Mouse (Mus musculus) gastrocnemius, adult 18-20 months (tissue): ENCODE results near the gene Zfp978. TPM values are rescaled to one million over a fixed set of nuclear protein-coding genes. Genes with fewer than 3 reads are reported as not detected.
"Not testable (repeated sequence)": the region's sequence is repeated elsewhere in the genome, so short reads cannot be mapped to it uniquely, and the experiment has no call there.

ENCODE experiments used
- DNase-seq: peaks from one replicate; pipeline ENCODE4 v3.0.0; 2021; ENCODE audit warnings: low spot score
- total RNA-seq, 2 experiments: library from RNA; stranded (reverse); gene quantifications; 2 replicates each; pipeline ENCODE4 v1.2.3; 2021

Gene Zfp978
- total RNA-seq, 2 experiments from 2014 or later, result not detected

DNA sequence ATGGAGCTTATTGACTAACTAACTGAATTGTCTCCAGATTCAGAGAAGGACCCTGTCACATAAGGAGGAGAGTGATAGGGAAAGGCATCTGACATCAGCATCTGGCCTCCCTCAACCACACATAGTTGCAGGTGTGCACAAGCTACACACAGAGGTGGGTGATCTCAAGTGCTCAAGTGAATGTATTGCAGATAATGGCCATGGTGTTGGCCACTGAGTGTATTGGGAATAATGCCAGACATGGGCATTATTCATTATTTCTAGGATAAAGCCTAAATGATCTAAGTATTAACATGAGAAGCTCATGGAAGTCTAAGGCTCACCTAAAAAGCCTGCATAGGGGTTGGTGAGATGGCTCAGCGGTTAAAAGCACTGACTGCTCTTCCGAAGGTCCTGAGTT is 10.6 kb upstream of the Zfp978 start:
- not testable (repeated sequence) for DNase-seq

GRCm38 (mm10) chr4:147351376-147351980 is 9.6 kb upstream of the Zfp978 start:
- not testable (repeated sequence) for DNase-seq

DNA sequence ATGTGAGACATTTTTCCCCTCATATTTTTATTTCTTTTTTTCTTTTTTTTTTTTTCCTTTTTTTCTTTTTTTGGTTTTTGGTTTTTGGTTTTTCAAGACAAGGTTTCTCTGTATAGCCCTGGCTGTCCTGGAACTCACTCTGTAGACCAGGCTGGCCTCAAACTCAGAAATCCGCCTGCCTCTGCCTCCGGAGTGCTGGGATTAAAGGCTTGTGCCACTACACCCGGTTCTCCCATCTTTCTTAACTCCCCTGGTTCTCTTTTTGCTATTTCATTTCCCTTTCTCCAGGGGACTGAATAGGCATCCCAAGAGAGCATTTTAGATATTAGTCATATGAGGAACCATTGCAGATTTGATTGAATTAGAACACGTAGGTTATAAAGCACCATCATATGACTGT is 7.5 kb upstream of the Zfp978 start:
- DNase-seq, result not testable (repeated sequence)

- not testable (repeated sequence) for DNase-seq
Measured at GRCm38 (mm10) chr4:147356042-147356441, 5.1 kb upstream of the Zfp978 start.

DNA sequence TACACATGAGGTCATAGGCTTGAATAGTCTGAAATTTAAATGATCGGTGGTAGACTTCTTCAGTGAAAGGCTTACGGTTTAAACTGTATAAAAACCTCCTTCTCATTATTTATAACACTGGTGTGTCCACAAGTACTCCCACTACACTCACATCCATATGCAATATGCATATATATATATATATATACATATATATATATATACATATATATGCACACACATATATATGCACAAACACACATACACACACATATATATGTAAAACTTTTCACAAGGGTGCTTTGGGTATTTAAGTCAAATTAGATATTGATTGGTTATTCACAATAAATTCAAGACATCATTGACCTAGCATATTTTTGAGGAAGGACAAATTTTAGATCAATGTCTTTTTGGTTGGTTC is 3.9 kb upstream of the Zfp978 start:
- DNase-seq, result not testable (repeated sequence)

GRCm38 (mm10) chr4:147361872-147362271 is 769 bp downstream of the Zfp978 start:
- not testable (repeated sequence) for DNase-seq

GRCm38 (mm10) chr4:147369564-147369963 is 8.5 kb downstream of the Zfp978 start:
- not testable (repeated sequence) for DNase-seq

- not testable (repeated sequence) for DNase-seq
Measured at GRCm38 (mm10) chr4:147383199-147383598, 22.1 kb downstream of the Zfp978 start.

DNA sequence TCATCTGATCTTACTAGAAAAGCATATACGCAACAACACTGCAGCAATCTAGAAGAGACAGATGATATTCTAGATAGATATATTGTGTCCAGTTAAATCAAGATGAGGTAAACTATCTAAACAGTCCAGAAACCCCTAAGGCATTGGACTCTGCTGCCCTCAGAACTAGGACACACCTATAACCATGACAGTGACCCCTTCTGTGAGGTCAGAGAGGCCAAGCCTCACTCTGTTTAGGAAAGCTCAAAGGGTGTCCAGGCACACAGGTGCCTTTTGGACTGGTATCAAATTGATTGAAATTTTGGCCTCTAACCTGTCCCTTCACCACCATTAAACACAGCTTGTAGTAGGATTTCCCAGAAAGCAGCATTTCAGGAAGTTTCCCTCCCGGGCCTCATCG is 36.1 kb downstream of the Zfp978 start:
- DNase-seq, result not testable (repeated sequence)

- not testable (repeated sequence) for DNase-seq
Measured at GRCm38 (mm10) chr4:147397934-147398682, 37.0 kb downstream of the Zfp978 start.

DNA sequence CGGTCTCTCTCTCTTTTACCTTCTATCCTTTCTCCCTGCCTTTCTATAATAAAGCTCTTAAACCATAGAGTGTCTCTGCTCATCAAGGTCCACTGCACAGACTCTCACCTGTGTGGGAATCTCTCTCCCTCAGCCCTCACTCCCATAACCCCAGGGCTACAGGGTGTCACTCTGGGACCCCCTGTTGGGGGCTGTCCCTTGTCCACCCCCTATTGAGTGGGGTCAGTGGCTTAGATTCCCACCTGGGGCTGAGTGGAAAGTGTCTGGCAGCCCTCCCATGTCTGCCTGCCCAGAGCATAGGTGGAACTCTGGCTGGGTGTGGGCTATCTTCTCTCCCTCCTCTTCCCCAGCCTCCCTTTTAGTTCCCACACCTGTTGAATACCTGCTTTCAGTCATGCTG is 37.6 kb downstream of the Zfp978 start:
- not testable (repeated sequence) for DNase-seq

DNA sequence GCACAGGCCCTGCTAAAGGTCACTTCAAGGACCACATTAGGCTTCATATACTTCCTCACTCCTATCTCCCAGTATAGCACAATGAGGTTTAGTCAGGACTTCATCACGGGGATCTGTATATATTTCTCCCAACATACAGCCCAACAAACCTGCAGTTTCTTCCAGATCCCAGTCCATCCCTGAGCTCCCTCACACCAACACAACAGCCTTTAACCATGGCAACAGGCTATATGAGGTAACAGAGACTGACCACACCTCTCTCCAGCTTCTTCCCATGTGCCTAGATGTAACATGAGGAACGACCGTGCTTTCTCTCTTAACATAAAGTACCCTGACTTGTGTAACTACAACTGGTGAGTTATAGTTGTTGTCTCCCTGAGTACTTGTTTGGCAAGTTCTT is 38.4 kb downstream of the Zfp978 start:
- not testable (repeated sequence) for DNase-seq

DNA sequence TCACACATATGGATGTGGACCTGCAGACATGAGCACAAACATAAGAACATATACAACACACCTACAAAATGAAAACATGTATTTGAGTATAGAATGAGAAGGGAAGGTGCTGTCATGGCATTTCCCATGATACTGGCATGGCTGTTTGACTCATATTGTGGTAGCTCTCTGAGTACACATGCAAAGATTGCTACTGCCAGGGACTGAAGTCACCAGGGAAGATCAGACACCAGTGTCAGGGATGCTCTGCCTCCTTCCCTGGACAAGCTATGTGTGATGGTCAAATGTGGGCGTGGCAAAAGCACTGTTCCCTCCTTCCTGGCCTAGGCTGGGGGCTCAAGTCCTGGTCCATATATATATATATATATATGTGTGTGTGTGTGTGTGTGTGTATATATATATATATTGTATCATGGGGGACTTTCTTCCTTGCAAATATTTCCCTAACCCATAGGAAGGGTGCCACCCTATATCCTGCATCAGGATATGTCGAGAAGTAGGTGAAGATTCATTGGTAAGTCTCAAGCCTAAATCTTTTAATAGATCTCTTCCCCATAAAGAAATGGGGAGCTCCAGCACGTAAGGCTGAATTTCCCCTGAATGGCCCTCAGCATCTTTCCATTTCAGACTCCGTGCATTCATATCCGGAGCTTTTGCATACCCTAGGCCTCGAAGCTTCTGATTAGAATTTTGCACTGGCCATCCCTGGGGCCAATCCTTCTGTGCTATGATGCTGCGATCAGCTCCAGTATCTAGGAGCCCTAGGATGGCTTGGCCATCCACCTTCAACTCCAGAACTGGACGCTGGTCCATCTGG is 39.1 kb downstream of the Zfp978 start:
- DNase-seq, result not testable (repeated sequence)

DNA sequence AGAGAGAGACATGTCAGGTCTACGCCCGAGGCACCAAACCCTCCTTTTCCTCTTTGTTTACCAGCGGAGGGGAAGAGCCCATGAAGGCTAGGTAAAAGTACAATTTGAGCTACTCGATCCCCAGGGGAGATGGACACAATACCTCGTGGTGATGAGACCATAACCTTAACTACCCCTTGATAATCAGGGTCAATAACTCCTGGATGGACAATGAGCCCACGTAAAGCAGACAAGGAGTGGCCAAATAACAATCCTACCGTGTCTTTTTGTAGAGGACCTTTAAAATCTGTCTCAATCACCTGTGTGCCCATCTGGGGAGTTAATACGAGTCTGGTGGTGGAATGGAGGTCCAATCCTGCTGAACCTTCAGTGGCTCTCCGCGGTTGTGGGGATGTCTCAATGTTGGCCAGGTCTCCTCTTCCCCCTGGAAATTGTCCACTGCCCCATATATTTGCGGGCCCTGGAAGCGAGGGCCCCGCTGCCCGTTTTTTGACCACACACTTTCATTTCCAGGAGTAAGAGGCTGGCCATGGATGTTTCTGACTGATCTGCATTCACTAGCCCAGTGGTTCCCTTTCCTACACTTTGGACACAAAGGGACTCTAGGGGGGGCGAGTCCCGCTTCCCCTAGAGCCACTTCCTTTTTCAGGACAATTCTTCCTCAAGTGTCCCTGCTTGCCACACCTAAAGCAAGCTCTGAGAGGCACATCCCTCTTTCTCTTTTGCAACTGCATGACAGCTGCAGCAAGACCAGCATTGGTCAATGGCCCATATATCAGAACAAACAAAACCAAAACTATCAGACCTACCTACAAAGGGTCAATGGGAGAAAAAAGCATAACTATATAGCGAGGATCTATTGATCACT is 40.0 kb downstream of the Zfp978 start:
- not testable (repeated sequence) for DNase-seq

DNA sequence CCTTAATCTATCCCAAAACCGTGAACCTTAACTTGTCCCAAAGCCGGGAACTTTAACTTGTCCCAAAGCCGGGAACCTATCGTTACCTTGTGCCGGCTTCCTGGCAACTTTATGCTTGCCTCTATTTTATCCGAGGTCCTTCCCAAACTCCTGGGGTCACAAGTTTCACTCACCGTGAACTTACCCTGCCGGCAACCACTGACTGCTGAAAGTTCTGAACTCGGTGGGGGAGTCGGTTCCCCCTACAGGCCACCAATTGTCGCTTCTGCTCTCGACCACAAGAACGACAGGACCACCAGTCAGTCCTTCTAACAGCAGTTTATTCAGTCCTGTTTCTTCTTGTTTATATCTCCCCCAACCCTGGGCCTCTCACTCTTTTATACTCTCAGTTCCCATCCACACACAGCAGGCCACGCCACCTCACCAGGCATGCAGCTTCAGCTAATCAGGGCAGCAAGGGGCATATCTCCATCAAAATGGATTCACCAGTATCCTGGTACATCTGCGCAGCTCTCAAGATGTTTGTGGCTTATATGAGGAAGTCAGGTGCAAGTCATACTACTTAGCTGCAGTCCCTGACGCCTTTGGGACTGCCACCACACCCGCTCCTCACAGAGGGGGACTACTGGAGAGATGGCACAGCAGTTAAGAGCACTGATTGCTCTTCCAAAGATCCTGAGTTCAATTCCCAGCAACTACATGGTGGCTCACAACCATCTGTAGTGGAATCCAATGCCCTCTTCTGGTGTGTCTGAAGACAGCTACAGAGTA is 40.8 kb downstream of the Zfp978 start:
- not testable (repeated sequence) for DNase-seq

- not testable (repeated sequence) for DNase-seq
Measured at GRCm38 (mm10) chr4:147402507-147402890, 41.4 kb downstream of the Zfp978 start.

GRCm38 (mm10) chr4:147403509-147403908 is 42.4 kb downstream of the Zfp978 start:
- not testable (repeated sequence) for DNase-seq

DNA sequence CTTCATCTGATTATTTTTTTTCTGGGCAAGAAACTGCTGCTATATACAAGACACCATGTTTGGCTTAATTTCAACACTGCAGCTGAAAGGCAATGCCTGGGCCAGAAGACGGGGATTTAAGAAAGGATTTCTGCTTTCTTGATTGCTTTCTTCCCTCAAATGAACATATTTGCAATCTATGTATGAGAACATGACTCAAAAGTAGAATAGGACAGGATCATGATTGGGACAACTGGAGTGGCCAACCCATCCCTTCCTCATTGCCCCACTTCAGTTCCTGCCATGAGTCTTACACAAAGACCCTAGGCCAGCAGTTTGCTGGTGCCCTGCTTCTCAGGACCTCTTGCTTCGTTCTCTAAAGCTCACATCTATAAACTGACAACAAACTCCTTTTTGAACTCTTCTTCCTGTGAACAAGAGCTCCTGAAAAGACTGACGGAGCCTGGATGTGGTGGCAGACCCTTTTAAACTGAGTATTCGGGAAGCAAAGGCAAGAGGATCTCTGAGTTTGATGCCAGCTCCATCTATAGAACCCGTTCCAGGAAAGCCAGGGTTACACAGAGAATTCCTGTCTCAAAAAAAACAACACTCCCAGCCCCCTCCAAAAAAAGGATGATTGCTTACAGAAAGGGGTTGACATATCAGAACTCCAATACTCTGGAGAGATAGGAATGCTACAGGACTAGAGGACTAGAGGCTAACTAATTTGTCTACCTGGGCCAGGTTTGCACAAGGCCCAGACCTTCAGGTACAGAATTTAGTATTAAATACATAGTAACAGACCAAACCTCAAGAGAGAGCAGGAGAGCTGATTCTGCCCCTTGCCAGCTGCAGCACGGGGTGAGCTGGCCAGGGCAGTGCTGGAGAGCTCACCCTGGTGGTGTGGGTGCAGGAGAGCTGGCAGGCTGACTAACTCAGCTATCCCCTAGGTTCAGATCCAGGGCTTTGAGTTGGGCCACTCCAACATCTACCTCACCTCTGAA is 43.1 kb downstream of the Zfp978 start:
- DNase-seq, result not testable (repeated sequence)
